Mouse (Mus musculus) G1E (cell line): ENCODE results near the gene Chd9.

Source experiments
- CTCF ChIP-seq: IDR thresholded peaks from 2 replicates; pipeline ENCODE4 v1.5.1; 2012; ENCODE audit warnings: low read depth, low read length, inconsistent platforms, mixed read lengths
- GATA1 ChIP-seq: IDR thresholded peaks from 2 replicates; pipeline ENCODE4 v1.6.1; 2012; ENCODE audit warnings: borderline replicate concordance, low read length, inconsistent platforms, mixed read lengths
- POLR2AphosphoS5 ChIP-seq: IDR thresholded peaks from 2 replicates; pipeline ENCODE4 v1.6.1; 2012; ENCODE audit warnings: low read depth, low read length, inconsistent platforms; ENCODE audit not compliant: insufficient replicate concordance
- TAL1 ChIP-seq: conservative IDR thresholded peaks from 2 replicates; pipeline ENCODE4 v1.6.1; 2012; ENCODE audit warnings: low read depth, low read length, inconsistent platforms, mixed read lengths

- TF ChIP-seq TAL1 (no peak), CTCF (no peak), GATA1 (no peak), POLR2AphosphoS5 (no peak)
Measured at GRCm38 (mm10) chr8:90867061-90867460, 38.9 kb downstream of the Chd9 start.
